Mouse (Mus musculus): ENCODE measurements at regions not wholly inside any gene's neighbourhood (a gene's known extent, or its start where the extent isn't known, plus 50 kb on each side); places are given as distances from the start of the nearest gene placed in this dataset.

DNA sequence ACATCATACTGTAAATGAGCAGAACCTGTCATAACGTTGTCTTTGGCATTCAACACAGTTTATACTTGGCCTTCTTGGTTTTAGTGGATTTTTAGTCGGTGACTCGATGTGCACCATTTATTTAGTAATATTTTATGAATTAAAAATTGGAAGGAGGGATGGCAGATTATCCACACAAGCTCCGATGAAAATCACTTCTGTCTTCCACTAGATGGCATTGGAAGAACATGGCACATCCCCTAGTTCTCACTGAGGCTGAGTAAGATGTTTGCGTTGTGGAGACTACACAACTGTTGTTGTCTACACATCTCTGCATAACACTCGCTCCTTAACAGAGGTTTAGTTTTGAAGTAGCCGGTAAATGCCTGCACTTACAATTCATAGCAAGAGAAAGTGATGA, 66.5 kb upstream of the Gls start:
- TF ChIP-seq CTCF (IDR thresholded peaks at IDR 0.05; ENCODE audit: control insufficient read depth, insufficient read depth, insufficient replicate concordance, low read depth, low read length): no peak
- no peak for TF ChIP-seq POLR2A (IDR thresholded peaks at IDR 0.05; ENCODE audit: control insufficient read depth, low read depth, low read length)
